Mouse (Mus musculus) stomach, embryonic 14.5 days (tissue): ENCODE measurements at regions not wholly inside any gene's neighbourhood (a gene's known extent, or its start where the extent isn't known, plus 50 kb on each side); places are given as distances from the start of the nearest gene placed in this dataset.

Experiments
- ATAC-seq: fragments of 200-750 bp; cut with Nextera tagmentation; 2 replicates; pipeline ENCODE4 v1.8.0; 2017; ENCODE audit warnings: low read depth, moderate TSS enrichment; ENCODE audit not compliant: insufficient number of reproducible peaks, insufficient read depth, low FRiP score
- H3K27ac ChIP-seq: fragments of 300-500 bp; sonication (generic); 2 replicates; pipeline ENCODE4 v1.5.1; 2014; ENCODE audit warnings: mild to moderate bottlenecking, low read length, moderate library complexity, mixed read lengths
- H3K27me3 ChIP-seq: fragments of 300-500 bp; sonication (generic); 2 replicates; pipeline ENCODE4 v1.6.1; 2014; ENCODE audit warnings: low read length, control low read depth, mixed read lengths; ENCODE audit not compliant: control insufficient read depth, insufficient read depth
- H3K36me3 ChIP-seq: fragments of 300-500 bp; sonication (generic); 2 replicates; pipeline ENCODE4 v1.6.1; 2014; ENCODE audit warnings: mild to moderate bottlenecking, control low read depth, low read length, moderate library complexity, mixed read lengths; ENCODE audit not compliant: control insufficient read depth, insufficient read depth
- H3K4me1 ChIP-seq: fragments of 300-500 bp; sonication (generic); 2 replicates; pipeline ENCODE4 v1.6.1; 2014; ENCODE audit warnings: low read length, control low read depth, mixed read lengths; ENCODE audit not compliant: control insufficient read depth, insufficient read depth
- H3K4me2 ChIP-seq: fragments of 300-500 bp; sonication (generic); replicated peaks from 2 replicates; pipeline ENCODE4 v1.6.1; 2014; ENCODE audit warnings: low read depth, low read length, control low read depth
- H3K4me3 ChIP-seq: fragments of 300-500 bp; sonication (generic); 2 replicates; pipeline ENCODE4 v1.5.1; 2014; ENCODE audit warnings: low read depth, low read length, control low read depth
- H3K9ac ChIP-seq: fragments of 300-500 bp; sonication (generic); replicated peaks from 2 replicates; pipeline ENCODE4 v1.6.1; 2014; ENCODE audit warnings: low read depth, mild to moderate bottlenecking, control low read depth, low read length, moderate library complexity, mixed read lengths
- H3K9me3 ChIP-seq: fragments of 300-500 bp; sonication (generic); 2 replicates; pipeline ENCODE4 v1.6.1; 2016; ENCODE audit warnings: low read depth, low read length, control low read depth; ENCODE audit not compliant: control insufficient read depth
- WGBS: fragments of 180-500 bp; shearing (Covaris S2); extraction: QIAGEN DNeasy Blood & Tissue Kit; methylation state at CpG from one replicate; pipeline ENCODE4 v1.1.7; 2014; 5-methylcytosine and 5-hydroxymethylcytosine counted together

GRCm38 (mm10) chr9:122642913-122643312 lies 104.2 kb upstream of the Topaz1 start:
- Histone ChIP-seq H3K27me3 (no peaks in the 10 kb centered on the region), H3K36me3 (no peaks in the 10 kb centered on the region), H3K4me2 (no peak overlapping the region), H3K9ac (no peak overlapping the region), H3K4me1 (no peaks in the 10 kb centered on the region), H3K4me3 (no peak overlapping the region), H3K27ac (no peak overlapping the region), H3K9me3 (no peaks in the 10 kb centered on the region)
- no peak for ATAC-seq
- WGBS: 46% methylated on average over 7 of the region's 7 CpGs

DNA sequence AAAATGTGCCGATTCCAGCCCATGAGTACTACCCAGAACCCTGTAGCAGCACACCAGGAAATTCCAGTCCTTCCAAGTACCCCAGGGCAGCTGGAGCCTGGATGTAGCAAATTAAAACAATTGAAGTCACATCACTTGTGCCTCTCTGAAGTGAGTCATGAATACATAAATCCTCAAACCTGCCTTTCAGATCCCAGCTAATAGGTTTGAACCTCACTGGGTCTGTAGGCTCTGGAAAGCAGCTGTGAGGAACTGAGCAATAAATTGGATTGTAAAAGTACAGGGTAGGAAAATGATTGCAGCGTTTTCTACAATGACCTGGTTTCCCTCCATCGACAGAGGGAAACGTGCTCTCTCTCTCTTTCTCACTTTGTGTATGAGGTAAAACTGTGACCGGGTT lies 101.6 kb upstream of the Topaz1 start:
- Histone ChIP-seq H3K4me3 (no peak overlapping the region), H3K9ac (no peak overlapping the region), H3K27me3 (no peaks in the 10 kb centered on the region), H3K9me3 (no peaks in the 10 kb centered on the region), H3K27ac (no peak overlapping the region), H3K36me3 (no peaks in the 10 kb centered on the region), H3K4me1 (no peaks in the 10 kb centered on the region), H3K4me2 (no peak overlapping the region)
- ATAC-seq: no peak
- WGBS: 69% methylated on average over 5 of the region's 5 CpGs

- Histone ChIP-seq H3K4me2 (no peak overlapping the region), H3K36me3 (no peaks in the 10 kb centered on the region), H3K27ac (no peak overlapping the region), H3K4me3 (no peak overlapping the region), H3K27me3 (no peaks in the 10 kb centered on the region), H3K9me3 (no peaks in the 10 kb centered on the region), H3K4me1 (no peaks in the 10 kb centered on the region), H3K9ac (no peak overlapping the region)
- 80% methylated on average over 3 of the region's 3 CpGs for WGBS
- ATAC-seq: no peak
Measured at GRCm38 (mm10) chr9:122650862-122651261, 96.3 kb upstream of the Topaz1 start.

- H3K4me3 ChIP-seq: no peak overlapping the region
- H3K4me1 ChIP-seq: no peaks in the 10 kb centered on the region
- no peaks in the 10 kb centered on the region for H3K27me3 ChIP-seq
- H3K9me3 ChIP-seq: no peaks in the 10 kb centered on the region
- H3K36me3 ChIP-seq: no peaks in the 10 kb centered on the region
- no peak overlapping the region for H3K4me2 ChIP-seq
- no peak overlapping the region for H3K9ac ChIP-seq
- WGBS: 44% methylated on average over 17 of the region's 17 CpGs
- H3K27ac ChIP-seq: no peak overlapping the region
- ATAC-seq: no peak
Measured at GRCm38 (mm10) chr9:122655583-122655982, 91.6 kb upstream of the Topaz1 start.

DNA sequence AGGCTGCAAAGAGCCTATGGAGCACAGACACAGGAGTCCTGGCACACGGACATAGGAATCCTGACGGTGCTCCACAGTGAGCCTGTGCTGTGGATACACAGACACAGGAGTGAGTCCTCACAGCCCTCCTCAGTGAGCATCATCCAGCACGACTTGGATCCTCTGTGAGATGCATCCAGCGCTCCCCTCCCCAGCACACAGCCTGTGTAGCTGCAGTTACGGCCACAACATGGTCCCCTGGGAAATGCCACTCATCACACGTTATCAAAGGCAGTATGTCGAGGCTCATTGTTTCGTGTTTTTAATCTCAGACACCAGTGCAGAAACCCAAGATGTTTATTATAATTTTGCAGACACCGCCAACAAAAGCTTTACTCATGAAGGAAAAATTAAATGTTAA lies 87.1 kb upstream of the Topaz1 start:
- Histone ChIP-seq H3K4me3 (no peak overlapping the region), H3K36me3 (no peaks in the 10 kb centered on the region), H3K4me2 (no peak overlapping the region), H3K27me3 (no peaks in the 10 kb centered on the region), H3K4me1 (no peaks in the 10 kb centered on the region), H3K9me3 (no peaks in the 10 kb centered on the region), H3K27ac (no peak overlapping the region), H3K9ac (no peak overlapping the region)
- WGBS: 75% methylated on average over 9 of the region's 9 CpGs
- ATAC-seq: no peak

DNA sequence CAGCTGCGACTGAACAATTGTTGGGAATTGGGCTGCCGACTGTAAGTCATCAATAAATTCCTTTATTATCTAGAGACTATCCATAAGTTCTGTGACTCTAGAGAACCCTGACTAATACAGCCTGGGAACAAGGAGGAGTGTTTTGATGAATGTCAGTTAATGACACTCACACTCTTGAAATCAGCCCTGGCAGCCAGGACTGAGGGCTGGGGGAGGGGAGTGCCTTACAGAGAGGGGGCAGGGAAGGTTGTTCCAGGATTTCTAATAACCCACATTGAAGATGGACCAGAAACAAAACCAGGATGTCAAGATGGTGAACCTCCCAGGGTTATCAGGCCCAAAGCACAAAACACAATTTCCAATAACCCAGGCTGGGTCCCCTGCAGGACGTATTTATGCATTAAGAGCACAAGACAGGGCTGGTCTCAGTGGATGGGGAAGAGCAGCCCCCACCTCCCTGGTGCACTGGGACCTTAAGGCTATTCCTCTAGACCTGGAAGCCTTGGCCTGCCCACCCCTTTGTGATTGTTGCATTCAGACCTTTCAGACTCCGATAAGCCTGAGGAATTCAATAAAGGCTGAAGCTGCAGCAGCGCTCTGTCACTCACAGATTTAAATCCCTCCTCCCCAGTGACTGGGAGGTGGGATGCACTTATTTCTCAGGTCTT lies 80.0 kb upstream of the Topaz1 start:
- whole genome bisulfite sequencing: 32% methylated on average over 3 of the region's 5 CpGs
- Histone ChIP-seq H3K9me3 (no peaks in the 10 kb centered on the region), H3K4me3 (no peak overlapping the region), H3K36me3 (no peaks in the 10 kb centered on the region), H3K9ac (no peak overlapping the region), H3K27me3 (no peaks in the 10 kb centered on the region), H3K27ac (no peak overlapping the region), H3K4me1 (no peaks in the 10 kb centered on the region), H3K4me2 (no peak overlapping the region)
- ATAC-seq: no peak

GRCm38 (mm10) chr9:122667646-122667981 lies 79.5 kb upstream of the Topaz1 start:
- H3K27ac ChIP-seq: no peak overlapping the region
- no peaks in the 10 kb centered on the region for H3K4me1 ChIP-seq
- WGBS: 53% methylated on average over 3 of the region's 3 CpGs
- no peak overlapping the region for H3K4me2 ChIP-seq
- H3K36me3 ChIP-seq: no peaks in the 10 kb centered on the region
- H3K9me3 ChIP-seq: no peaks in the 10 kb centered on the region
- H3K9ac ChIP-seq: no peak overlapping the region
- H3K4me3 ChIP-seq: no peak overlapping the region
- H3K27me3 ChIP-seq: no peaks in the 10 kb centered on the region
- no peak for ATAC-seq

GRCm38 (mm10) chr9:122673777-122674176 lies 73.4 kb upstream of the Topaz1 start:
- no peaks in the 10 kb centered on the region for H3K27me3 ChIP-seq
- no peak for ATAC-seq
- H3K36me3 ChIP-seq: no peaks in the 10 kb centered on the region
- H3K4me3 ChIP-seq: no peak overlapping the region
- H3K27ac ChIP-seq: no peak overlapping the region
- no peaks in the 10 kb centered on the region for H3K9me3 ChIP-seq
- no peaks in the 10 kb centered on the region for H3K4me1 ChIP-seq
- H3K4me2 ChIP-seq: no peak overlapping the region
- 60% methylated on average over 3 of the region's 3 CpGs for WGBS
- no peak overlapping the region for H3K9ac ChIP-seq

DNA sequence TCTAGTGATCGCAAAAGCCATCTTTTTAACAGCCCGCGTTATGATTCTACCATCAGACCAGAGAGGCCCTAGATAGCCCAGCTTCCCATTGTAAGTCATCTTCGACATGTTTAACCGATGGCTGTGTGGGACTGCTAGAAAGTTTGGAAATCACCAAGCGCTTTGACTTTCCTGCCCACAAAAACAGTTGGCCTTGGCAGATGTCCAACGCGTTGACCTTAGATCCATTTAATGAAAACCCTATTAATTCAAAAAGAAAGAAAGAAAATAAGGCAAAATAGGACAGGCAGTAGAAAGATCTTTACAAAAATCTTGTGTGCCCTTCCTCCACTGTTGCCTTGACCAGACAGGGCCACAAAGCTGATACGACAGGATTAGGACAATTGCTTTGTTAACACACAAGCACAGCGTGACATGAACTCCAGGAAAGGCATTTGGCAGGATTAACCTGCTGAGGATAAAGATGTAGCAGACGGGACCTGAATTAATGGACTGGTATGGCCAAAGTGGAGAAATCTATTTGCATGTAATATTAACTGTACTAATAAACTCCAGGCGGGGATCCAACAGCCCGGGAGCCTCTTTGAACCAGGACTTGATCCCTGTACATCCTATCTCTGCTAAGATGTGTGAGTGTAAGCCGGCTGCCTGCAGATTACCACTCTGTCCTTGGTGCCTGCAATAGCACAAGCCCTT lies 69.0 kb upstream of the Topaz1 start:
- no peaks in the 10 kb centered on the region for H3K9me3 ChIP-seq
- no peaks in the 10 kb centered on the region for H3K27me3 ChIP-seq
- no peaks in the 10 kb centered on the region for H3K36me3 ChIP-seq
- 76% methylated on average over 14 of the region's 14 CpGs for WGBS
- ATAC-seq: no peak
- H3K27ac ChIP-seq: no peak overlapping the region
- H3K4me1 ChIP-seq: no peaks in the 10 kb centered on the region
- H3K4me2 ChIP-seq: no peak overlapping the region
- no peak overlapping the region for H3K4me3 ChIP-seq
- H3K9ac ChIP-seq: no peak overlapping the region
